Mouse (Mus musculus): ENCODE data around the gene Nppa.

- TF ChIP-seq POLR2A (IDR thresholded peaks at IDR 0.05; ENCODE audit: insufficient read length, low read depth) (no peak), TCF3 (IDR thresholded peaks at IDR 0.05; ENCODE audit: insufficient read length, low read depth) (no peak), POLR2AphosphoS2 (IDR thresholded peaks at IDR 0.05; ENCODE audit: insufficient read length, low read depth) (no peak)
These were observed 36.9 kb upstream of the Nppa start for GRCm38 (mm10) chr4:147963623-147964022.
